10 mouse cellular contexts compared by ENCODE assay signal in the genomic region with DNA sequence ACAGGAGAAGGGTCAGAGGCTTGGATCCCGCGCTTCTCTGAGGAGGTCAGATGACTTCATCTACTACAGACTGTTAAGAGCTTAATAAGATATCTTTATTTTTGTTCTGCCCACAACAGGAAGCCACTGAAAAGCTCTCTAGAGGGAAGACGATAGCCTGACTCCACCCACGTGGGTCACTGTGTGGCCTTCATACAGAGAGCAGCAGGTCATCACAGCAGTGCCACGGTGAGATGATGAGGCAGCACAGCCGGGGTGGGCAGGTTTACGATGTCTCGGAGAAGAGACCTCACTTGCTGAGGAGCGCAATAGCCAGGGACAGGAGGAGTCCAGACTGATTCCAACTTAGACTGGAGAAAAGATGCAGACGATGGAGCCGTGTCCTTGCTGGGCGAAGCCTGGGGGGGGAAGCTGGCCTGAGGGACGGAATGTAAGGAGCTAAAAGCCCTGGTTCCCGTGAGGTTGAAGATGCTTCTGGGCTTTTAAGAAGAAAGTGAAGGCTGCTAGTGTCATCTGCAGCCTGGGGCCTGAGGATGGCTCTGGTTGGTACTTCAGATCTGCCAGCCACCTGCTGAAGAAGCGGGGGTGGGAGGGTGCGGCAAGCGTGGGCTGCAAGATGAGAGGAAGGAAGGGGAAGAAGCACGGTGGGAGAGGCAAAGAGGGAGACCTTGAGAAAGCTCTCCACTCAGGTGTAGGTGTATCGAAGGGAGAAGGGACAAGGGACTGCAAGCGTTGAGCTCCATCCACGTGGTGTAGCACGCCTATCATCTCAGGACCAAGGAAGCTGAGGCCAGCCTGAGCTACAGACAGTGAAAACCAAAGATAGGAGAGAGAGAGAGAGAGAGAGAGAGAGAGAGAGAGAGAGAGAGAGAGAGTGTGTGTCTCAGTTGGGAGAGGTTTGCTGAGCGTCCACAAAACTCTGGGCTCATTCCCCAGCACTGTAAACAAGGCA.
DNase-seq lines count a peak whose midpoint lies in the region; ATAC-seq and TF ChIP-seq lines count a peak whose summit lies in the region.
"Had no signal": no experiment of that assay in that cellular context is flagged by ENCODE, and none has a peak within 500 bp of the region (broad histone marks: within the 10 kb centered on the region; RNA-seq: fewer than 3 reads in every experiment).

No protein-coding gene starts in this region.

- no peak overlapping the region for H3K4me3 ChIP-seq in myocyte
- no peak overlapping the region for H3K4me3 ChIP-seq in limb, embryonic 10.5 days
- H3K4me3 ChIP-seq: hindbrain, embryonic 10.5 days; limb, embryonic 15.5 days had no signal

- peak; percentile 29 to 35 for DNase-seq in kidney, postnatal 4 days
- DNase-seq in kidney, adult 11 months: no peak
- peak; percentile 82 for DNase-seq in thymus, postnatal 14 days
- DNase-seq in limb, embryonic 10.5 days (ENCODE audit: low spot score): no peak
- no peak for DNase-seq in embryo, embryonic 11 days
- no peak for DNase-seq in frontal cortex, adult 2 months (ENCODE audit: extremely low spot score in 1 of 2, low spot score in 1 of 2)

- no peaks in the 10 kb centered on the region for H3K79me2 ChIP-seq in myocyte (ENCODE audit: control insufficient read depth, insufficient read depth)

- H3K4me2 ChIP-seq in myocyte (ENCODE audit: low read depth): no peak overlapping the region
- H3K4me2 ChIP-seq: limb, embryonic 15.5 days had no signal

- ATAC-seq in activated CD4-positive, CD25-positive, alpha-beta regulatory T cell, adult 4 months: peak; percentile 43

- WGBS in limb, embryonic 10.5 days: 78% methylated on average over 23 of the region's 23 CpGs

- no peak overlapping the region for H3K27ac ChIP-seq in limb, embryonic 10.5 days
- H3K27ac ChIP-seq: hindbrain, embryonic 10.5 days; limb, embryonic 15.5 days had no signal

- no peak for TF ChIP-seq POLR2A in myocyte (IDR thresholded peaks at IDR 0.05; ENCODE audit: insufficient read length, low read depth)

- no peaks in the 10 kb centered on the region for H3K27me3 ChIP-seq in myocyte (ENCODE audit: control insufficient read depth, insufficient read depth, insufficient read length)
- no peaks in the 10 kb centered on the region for H3K27me3 ChIP-seq in limb, embryonic 10.5 days (ENCODE audit: low read depth, poor library complexity, severe bottlenecking)
- H3K27me3 ChIP-seq: limb, embryonic 15.5 days had no signal

- H3ac ChIP-seq in myocyte (ENCODE audit: control insufficient read depth, insufficient read length): no peak overlapping the region

- H3K36me3 ChIP-seq in myocyte (ENCODE audit: control insufficient read depth, insufficient read depth): no peaks in the 10 kb centered on the region
- H3K36me3 ChIP-seq in limb, embryonic 10.5 days: no peaks in the 10 kb centered on the region
- H3K36me3 ChIP-seq: hindbrain, embryonic 10.5 days; limb, embryonic 15.5 days had no signal

- H3K9me3 ChIP-seq in limb, embryonic 10.5 days (replicated peaks): no peaks in the 10 kb centered on the region
- H3K9me3 ChIP-seq: hindbrain, embryonic 10.5 days; limb, embryonic 15.5 days had no signal

- peaks cover 5% of the 10 kb centered on the region; the same call in 1 of the 2 replicates for H3K4me1 ChIP-seq in limb, embryonic 10.5 days

TF ChIP-seq in myocyte, 11 proteins besides CTCF, POLR2A, EP300 and RAD21:
- TF ChIP-seq POLR2AphosphoS2 (IDR thresholded peaks at IDR 0.05; ENCODE audit: insufficient read length, low read depth) (no peak), MYOD1 (IDR thresholded peaks at IDR 0.05; ENCODE audit: control insufficient read depth in 1 of 3, insufficient read length in 2 of 3, low read depth in 2 of 3) (peak in 2 of 3 experiments; percentile 56 to 72), USF1 (IDR thresholded peaks at IDR 0.05; ENCODE audit: low read depth) (peak; percentile 12)

Comparison
In these comparisons a context has a peak if more than half of its experiments do, and no peak if none do; other contexts are left out.
1. DNase-seq: peak in kidney, postnatal 4 days (2 of 2) and thymus, postnatal 14 days (single experiment); none in kidney, adult 11 months (single experiment), limb, embryonic 10.5 days (single experiment), embryo, embryonic 11 days (single experiment) and frontal cortex, adult 2 months (0 of 2).